Mouse (Mus musculus) lung, embryonic 16.5 days (tissue): ENCODE data around the gene Vmn2r73. TPM values are rescaled to one million over a fixed set of nuclear protein-coding genes. Genes with fewer than 3 reads are reported as not detected.
"Not testable (repeated sequence)": the region's sequence is repeated elsewhere in the genome, so short reads cannot be mapped to it uniquely, and the experiment has no call there.

Source experiments
- ATAC-seq: fragments of 200-750 bp; cut with Nextera tagmentation; 2 replicates; pipeline ENCODE4 v1.8.0; 2017; ENCODE audit warnings: low read depth, mild to moderate bottlenecking, moderate library complexity
- H3K27ac ChIP-seq: fragments of 300-500 bp; sonication (generic); 2 replicates; pipeline ENCODE4 v1.5.1; 2014; ENCODE audit warnings: mild to moderate bottlenecking, control low read depth, low read length
- H3K27me3 ChIP-seq: fragments of 300-500 bp; sonication (generic); 2 replicates; pipeline ENCODE4 v1.6.1; 2014; ENCODE audit warnings: low read depth, low read length, mixed read lengths; ENCODE audit not compliant: control insufficient read depth, insufficient read depth
- H3K36me3 ChIP-seq: fragments of 300-500 bp; sonication (generic); 2 replicates; pipeline ENCODE4 v1.6.1; 2014; ENCODE audit warnings: low read length; ENCODE audit not compliant: control insufficient read depth, insufficient read depth
- H3K4me1 ChIP-seq: fragments of 300-500 bp; sonication (generic); replicated peaks from 2 replicates; pipeline ENCODE4 v1.6.1; 2014; ENCODE audit warnings: low read length, mixed read lengths; ENCODE audit not compliant: control insufficient read depth, insufficient read depth
- H3K4me2 ChIP-seq: fragments of 300-500 bp; sonication (generic); 2 replicates; pipeline ENCODE4 v1.6.1; 2014; ENCODE audit warnings: low read depth, low read length, control low read depth
- H3K4me3 ChIP-seq: fragments of 300-500 bp; sonication (generic); 2 replicates; pipeline ENCODE4 v1.5.1; 2014; ENCODE audit warnings: mild to moderate bottlenecking, low read length, control low read depth
- H3K9ac ChIP-seq: fragments of 300-500 bp; sonication (generic); 2 replicates; pipeline ENCODE4 v1.6.1; 2014; ENCODE audit warnings: low read length, control low read depth
- H3K9me3 ChIP-seq: fragments of 300-500 bp; sonication (generic); 2 replicates; pipeline ENCODE4 v1.6.1; 2016; ENCODE audit warnings: low read length; ENCODE audit not compliant: control insufficient read depth
- WGBS: fragments of 180-500 bp; shearing (Covaris S2); extraction: QIAGEN DNeasy Blood & Tissue Kit; methylation state at CpG from one replicate; pipeline ENCODE4 v1.1.7; 2014; 5-methylcytosine and 5-hydroxymethylcytosine counted together
- polyA plus RNA-seq: library from polyadenylated mRNA; unstranded; fragments of >200 nt; fragmentation: Nextera tagmentation; extraction: Ambion mirVana; gene quantifications from 2 replicates; pipeline ENCODE4 v1.2.1, GENCODE M21; 2015

Gene Vmn2r73
- not detected in 2 replicates for polyA plus RNA-seq

GRCm38 (mm10) chr7:85876166-85876565, at the start of gene Vmn2r73:
TSS of gene Vmn2r73 (minus strand) at chr7:85876266.
- ATAC-seq: no peak
- no peak within 1 kb of the TSS for H3K27ac ChIP-seq
- H3K27me3 ChIP-seq: no peaks in the 10 kb centered on the region
- WGBS: 80% methylated on average over 1 of the region's 1 CpGs
- no peak within 1 kb of the TSS for H3K9ac ChIP-seq
- no peak within 1 kb of the TSS for H3K4me2 ChIP-seq
- no peak within 1 kb of the TSS for H3K4me3 ChIP-seq
- no peaks in the 10 kb centered on the region for H3K9me3 ChIP-seq
- H3K36me3 ChIP-seq: no peaks in the 10 kb centered on the region
- no peaks in the 10 kb centered on the region for H3K4me1 ChIP-seq

DNA sequence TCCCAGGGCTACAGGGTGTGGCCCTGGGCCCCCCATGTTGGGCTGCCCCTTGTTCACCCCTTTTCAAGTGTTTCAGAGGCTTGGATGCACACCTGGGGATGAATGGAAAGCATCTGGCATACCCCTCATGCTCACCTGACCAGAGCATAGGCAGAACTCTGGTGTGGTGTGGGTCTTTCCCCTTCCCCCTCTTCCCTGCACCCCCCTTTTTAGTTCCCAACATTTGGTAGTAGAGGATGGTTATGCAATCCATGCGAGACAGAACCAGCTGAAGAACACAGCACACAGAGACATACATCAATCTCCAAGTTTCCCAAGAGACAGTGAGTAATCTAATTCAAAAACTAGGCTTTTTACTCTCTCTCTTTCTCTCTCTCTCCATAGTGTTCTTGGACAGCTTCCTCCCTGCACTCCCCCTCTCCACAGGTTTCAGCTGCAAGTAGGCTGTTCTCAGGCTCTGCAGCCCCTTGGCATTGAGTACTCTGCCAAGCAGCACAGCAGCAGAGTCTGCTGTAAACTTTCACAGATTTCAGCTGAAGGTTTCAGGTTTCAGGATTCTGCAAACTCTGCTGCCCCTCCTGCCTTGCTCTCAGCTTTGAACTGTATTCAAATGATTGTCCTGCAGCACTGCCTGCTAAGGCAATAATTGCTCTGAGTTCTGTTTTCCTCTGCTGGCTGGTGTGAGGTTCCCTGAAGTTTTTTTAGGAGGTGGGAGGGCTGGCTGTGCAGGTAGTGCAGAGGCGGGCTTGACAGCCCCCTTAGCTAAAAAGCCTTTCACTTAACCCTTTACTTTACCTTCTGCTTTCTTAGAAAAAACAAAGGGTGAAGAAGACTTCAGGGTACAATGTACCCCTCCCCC, 35.7 kb downstream of the Vmn2r73 start:
- Histone ChIP-seq H3K4me1 (no peaks in the 10 kb centered on the region), H3K27ac (no peak overlapping the region), H3K9ac (no peak overlapping the region), H3K4me2 (no peak overlapping the region), H3K4me3 (no peak overlapping the region), H3K36me3 (no peaks in the 10 kb centered on the region), H3K27me3 (no peaks in the 10 kb centered on the region), H3K9me3 (no peaks in the 10 kb centered on the region)
- ATAC-seq: no peak
- WGBS: 12% methylated on average over 2 of the region's 2 CpGs

- H3K4me1 ChIP-seq, H3K4me3 ChIP-seq, H3K27ac ChIP-seq, H3K36me3 ChIP-seq, H3K9ac ChIP-seq, H3K9me3 ChIP-seq, ATAC-seq, H3K4me2 ChIP-seq, H3K27me3 ChIP-seq: not testable (repeated sequence)
- WGBS: 13% methylated on average over 6 of the region's 6 CpGs
Observed at GRCm38 (mm10) chr7:85818092-85818491, 58.0 kb downstream of the Vmn2r73 start.

Other genes with a start within 250 kb of the Vmn2r73 start
- gene Vmn2r72, start 121.2 kb downstream of the Vmn2r73 start, polyA plus RNA-seq: not detected in 2 replicates
- gene Vmn2r74, start 85.4 kb upstream of the Vmn2r73 start, polyA plus RNA-seq: not detected in 2 replicates